Mouse (Mus musculus): ENCODE results near the gene Kctd6.
"Not testable (repeated sequence)": the region's sequence is repeated elsewhere in the genome, so short reads cannot be mapped to it uniquely, and the experiment has no call there.

DNA sequence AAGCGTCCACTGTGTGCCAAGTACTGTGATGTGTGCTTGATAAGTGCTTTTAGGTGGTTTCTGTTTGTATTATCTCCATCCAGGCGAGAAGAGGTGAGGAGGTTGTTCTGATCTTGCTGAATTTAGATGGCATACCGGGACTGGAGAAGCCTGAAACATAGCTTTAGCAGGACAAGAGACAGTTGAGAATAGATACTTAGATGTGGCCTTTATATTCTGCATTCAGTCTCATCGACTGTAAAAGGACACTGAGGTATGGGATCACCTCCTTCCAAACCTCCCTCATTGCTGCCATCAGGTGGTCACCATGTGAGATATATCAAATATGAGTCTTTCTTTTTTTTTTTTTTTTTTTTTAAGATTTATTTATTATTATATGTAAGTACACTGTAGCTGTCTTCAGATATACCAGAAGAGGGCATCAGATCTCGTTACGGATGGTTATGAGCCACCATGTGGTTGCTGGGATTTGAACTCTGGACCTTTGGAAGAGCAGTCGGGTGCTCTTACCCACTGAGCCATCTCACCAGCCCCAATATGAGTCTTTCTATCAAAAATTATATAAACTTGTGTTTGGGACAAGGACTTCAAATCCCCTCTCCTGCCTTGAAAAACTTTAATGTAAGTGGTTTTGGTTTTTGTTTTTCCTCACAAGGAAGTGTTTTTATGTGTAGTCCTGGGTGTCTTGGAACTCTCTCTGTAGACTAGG lies 40.2 kb upstream of the Kctd6 start:
- not testable (repeated sequence) for TF ChIP-seq EP300 (IDR thresholded peaks at IDR 0.05; ENCODE audit: low read depth)
- peak; percentile 1; the same call in 1 of the 2 replicates for TF ChIP-seq CTCF (IDR thresholded peaks at IDR 0.05; ENCODE audit: low read depth)

Measured in liver, embryonic 14.5 days (tissue).